Mouse (Mus musculus): ENCODE results near the gene Rhd. TPM values are rescaled to one million over a fixed set of nuclear protein-coding genes. Genes with fewer than 3 reads are reported as not detected.
A peak's percentile ranks its signal among the peaks of the same experiment; 100 is the strongest.
"Not testable (repeated sequence)": the region's sequence is repeated elsewhere in the genome, so short reads cannot be mapped to it uniquely, and the experiment has no call there.

Rhd gene
- polyA plus RNA-seq, 1 experiment = 0.09 TPM

GRCm38 (mm10) chr4:134892096-134892495 is 27.8 kb downstream of the Rhd start:
- TF ChIP-seq POLR2A (IDR thresholded peaks at IDR 0.05; ENCODE audit: low read depth, low read length) = no peak
- TF ChIP-seq CTCF (conservative IDR thresholded peaks at IDR 0.05; ENCODE audit: insufficient read depth, insufficient read length, low read depth, low read length) = peak; percentile 31; the same call in 1 of the 2 replicates
- WGBS = 71% methylated on average over 6 of the region's 6 CpGs
- peak; percentile 73 for DNase-seq

GRCm38 (mm10) chr4:134897256-134897655 is 32.9 kb downstream of the Rhd start:
- Histone ChIP-seq H3K27me3 (replicated peaks; ENCODE audit: control insufficient read depth, insufficient read depth, low read length) (no peaks in the 10 kb centered on the region), H3K27ac (ENCODE audit: insufficient read depth, low read depth, low read length) (no peak overlapping the region), H3K4me3 (ENCODE audit: insufficient read depth, low read depth, low read length) (no peak overlapping the region), H3K36me3 (ENCODE audit: control insufficient read depth, insufficient read depth, low read length) (0 out of 2 replicates have a peak, but pooled peaks cover 1% of the 10 kb centered on the region), H3K4me1 (ENCODE audit: control insufficient read depth, insufficient read depth, low read length) (no peaks in the 10 kb centered on the region)
- DNase-seq = peak; percentile 44
- 76% methylated on average over 6 of the region's 6 CpGs for WGBS
- TF ChIP-seq POLR2A (IDR thresholded peaks at IDR 0.05; ENCODE audit: low read depth, low read length) (no peak), CTCF (conservative IDR thresholded peaks at IDR 0.05; ENCODE audit: insufficient read depth, insufficient read length, low read depth, low read length) (no peak)

More at GRCm38 (mm10) chr4:134892096-134892495, 27.8 kb downstream of the Rhd start:
- Histone ChIP-seq H3K4me3 (ENCODE audit: insufficient read depth, low read depth, low read length) (no peak overlapping the region), H3K27me3 (replicated peaks; ENCODE audit: control insufficient read depth, insufficient read depth, low read length) (no peaks in the 10 kb centered on the region), H3K36me3 (ENCODE audit: control insufficient read depth, insufficient read depth, low read length) (no peaks in the 10 kb centered on the region), H3K27ac (ENCODE audit: insufficient read depth, low read depth, low read length) (no peak overlapping the region), H3K4me1 (ENCODE audit: control insufficient read depth, insufficient read depth, low read length) (no peaks in the 10 kb centered on the region)

- TF ChIP-seq CTCF (conservative IDR thresholded peaks at IDR 0.05; ENCODE audit: insufficient read depth, insufficient read length, low read depth, low read length) (no peak), POLR2A (IDR thresholded peaks at IDR 0.05; ENCODE audit: low read depth, low read length) (no peak)
- Histone ChIP-seq H3K4me3 (ENCODE audit: insufficient read depth, low read depth, low read length) (no peak overlapping the region), H3K36me3 (ENCODE audit: control insufficient read depth, insufficient read depth, low read length) (peaks cover 1% of the 10 kb centered on the region; the same call in 1 of the 2 replicates), H3K27ac (ENCODE audit: insufficient read depth, low read depth, low read length) (no peak overlapping the region), H3K27me3 (replicated peaks; ENCODE audit: control insufficient read depth, insufficient read depth, low read length) (no peaks in the 10 kb centered on the region), H3K4me1 (ENCODE audit: control insufficient read depth, insufficient read depth, low read length) (no peaks in the 10 kb centered on the region)
- DNase-seq = no peak
- WGBS = 92% methylated on average over 8 of the region's 8 CpGs
Observed at GRCm38 (mm10) chr4:134901126-134901525, 36.8 kb downstream of the Rhd start.

GRCm38 (mm10) chr4:134903046-134903445 is 38.7 kb downstream of the Rhd start:
- H3K27me3 ChIP-seq (replicated peaks; ENCODE audit: control insufficient read depth, insufficient read depth, low read length) = no peaks in the 10 kb centered on the region
- no peak for TF ChIP-seq POLR2A (IDR thresholded peaks at IDR 0.05; ENCODE audit: low read depth, low read length)
- no peak for TF ChIP-seq CTCF (conservative IDR thresholded peaks at IDR 0.05; ENCODE audit: insufficient read depth, insufficient read length, low read depth, low read length)
- no peak overlapping the region for H3K27ac ChIP-seq (ENCODE audit: insufficient read depth, low read depth, low read length)
- H3K36me3 ChIP-seq (ENCODE audit: control insufficient read depth, insufficient read depth, low read length) = peaks cover 1% of the 10 kb centered on the region; the same call in 1 of the 2 replicates
- DNase-seq = no peak
- WGBS = 83% methylated on average over 7 of the region's 7 CpGs
- no peaks in the 10 kb centered on the region for H3K4me1 ChIP-seq (ENCODE audit: control insufficient read depth, insufficient read depth, low read length)
- H3K4me3 ChIP-seq (ENCODE audit: insufficient read depth, low read depth, low read length) = no peak overlapping the region

- WGBS = 97% methylated on average over 7 of the region's 8 CpGs
- not testable (repeated sequence) for H3K27ac ChIP-seq (ENCODE audit: insufficient read depth, low read depth, low read length); H3K36me3 ChIP-seq (ENCODE audit: control insufficient read depth, insufficient read depth, low read length)
Observed at GRCm38 (mm10) chr4:134911406-134911805, 47.1 kb downstream of the Rhd start.

GRCm38 (mm10) chr4:134913413-134913812 is 49.1 kb downstream of the Rhd start:
- Histone ChIP-seq H3K27ac (ENCODE audit: insufficient read depth, low read depth, low read length) (no peak overlapping the region), H3K36me3 (ENCODE audit: control insufficient read depth, insufficient read depth, low read length) (no peaks in the 10 kb centered on the region), H3K4me1 (ENCODE audit: control insufficient read depth, insufficient read depth, low read length) (peaks cover 7% of the 10 kb centered on the region; the same call in 1 of the 2 replicates), H3K27me3 (replicated peaks; ENCODE audit: control insufficient read depth, insufficient read depth, low read length) (no peaks in the 10 kb centered on the region), H3K4me3 (ENCODE audit: insufficient read depth, low read depth, low read length) (no peak overlapping the region)
- peak; percentile 76 for DNase-seq
- TF ChIP-seq POLR2A (IDR thresholded peaks at IDR 0.05; ENCODE audit: low read depth, low read length) (no peak), CTCF (conservative IDR thresholded peaks at IDR 0.05; ENCODE audit: insufficient read depth, insufficient read length, low read depth, low read length) (peak; percentile 74)
- 38% methylated on average over 3 of the region's 3 CpGs for WGBS

More at GRCm38 (mm10) chr4:134911406-134911805, 47.1 kb downstream of the Rhd start:
- H3K27me3 ChIP-seq (replicated peaks; ENCODE audit: control insufficient read depth, insufficient read depth, low read length); DNase-seq; H3K4me1 ChIP-seq (ENCODE audit: control insufficient read depth, insufficient read depth, low read length); H3K4me3 ChIP-seq (ENCODE audit: insufficient read depth, low read depth, low read length): not testable (repeated sequence)

- Histone ChIP-seq H3K4me1 (ENCODE audit: control insufficient read depth, insufficient read depth, low read length) (peaks cover 7% of the 10 kb centered on the region; the same call in 1 of the 2 replicates), H3K27me3 (replicated peaks; ENCODE audit: control insufficient read depth, insufficient read depth, low read length) (no peaks in the 10 kb centered on the region), H3K36me3 (ENCODE audit: control insufficient read depth, insufficient read depth, low read length) (no peaks in the 10 kb centered on the region), H3K4me3 (ENCODE audit: insufficient read depth, low read depth, low read length) (peak overlapping the region; percentile 63), H3K27ac (ENCODE audit: insufficient read depth, low read depth, low read length) (peak overlapping the region; percentile 81)
- TF ChIP-seq CTCF (conservative IDR thresholded peaks at IDR 0.05; ENCODE audit: insufficient read depth, insufficient read length, low read depth, low read length) = no peak
- no peak for TF ChIP-seq POLR2A (IDR thresholded peaks at IDR 0.05; ENCODE audit: low read depth, low read length)
- DNase-seq = no peak
- 2% methylated on average over 43 of the region's 43 CpGs for WGBS
Observed at GRCm38 (mm10) chr4:134914122-134914863, 50.0 kb downstream of the Rhd start.

Data from kidney, adult 2 months (tissue).